Mouse (Mus musculus): ENCODE measurements around the gene Sh3bp4. TPM values are rescaled to one million over a fixed set of nuclear protein-coding genes. Genes with fewer than 3 reads are reported as not detected.

The Sh3bp4 gene
- polyA plus RNA-seq, 1 experiment from 2014 or later: 2.1 TPM

DNA sequence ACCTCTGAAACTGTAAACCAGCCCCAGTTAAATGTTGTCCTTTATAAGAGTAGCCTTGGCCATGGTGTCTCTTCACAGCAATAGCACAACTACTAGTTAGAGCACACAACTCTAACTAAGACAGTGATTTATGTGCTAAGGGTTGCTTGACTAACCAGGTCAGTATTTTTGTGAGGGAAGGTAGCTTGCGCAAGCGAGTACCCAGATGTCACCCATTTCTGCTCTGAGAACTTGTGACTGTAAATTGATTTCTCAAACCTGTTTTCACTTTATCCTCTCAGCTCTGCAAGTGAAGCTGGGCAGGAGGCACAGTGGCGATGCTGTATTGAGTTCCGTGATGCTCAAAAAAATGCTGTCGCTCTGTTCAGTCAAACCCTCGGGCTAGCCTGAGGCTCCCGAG, 117.2 kb downstream of the Sh3bp4 start:
- 92% methylated on average over 7 of the region's 7 CpGs for whole genome bisulfite sequencing (ENCODE audit: missing documents)
- Histone ChIP-seq H3K36me3 (ENCODE audit: inconsistent target) (no peaks in the 10 kb centered on the region), H3K79me2 (ENCODE audit: inconsistent target) (no peaks in the 10 kb centered on the region), H3K27ac (no peak overlapping the region), H3K4me3 (ENCODE audit: inconsistent target) (no peak overlapping the region)

DNA sequence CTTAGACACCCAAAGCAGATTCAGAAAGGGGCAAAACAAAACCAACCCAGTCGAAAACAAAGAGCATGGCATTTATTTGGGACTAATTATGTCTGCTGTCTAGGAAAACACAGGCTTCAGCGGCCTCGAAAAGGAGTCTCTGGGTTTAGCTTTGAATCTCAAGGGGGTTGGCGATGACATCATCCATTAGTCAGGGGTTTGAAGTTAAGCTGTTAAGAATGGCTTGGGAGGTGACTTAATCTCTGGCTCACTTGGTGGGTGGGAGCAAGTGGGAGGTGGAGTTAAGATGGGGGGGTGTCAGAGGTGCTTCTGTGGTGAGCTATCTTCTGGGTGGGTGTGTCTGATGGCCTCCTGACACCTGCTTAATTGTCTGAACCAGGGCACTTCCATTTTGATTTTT, 117.9 kb downstream of the Sh3bp4 start:
- WGBS (ENCODE audit: missing documents): 85% methylated on average over 4 of the region's 4 CpGs
- no peaks in the 10 kb centered on the region for H3K36me3 ChIP-seq (ENCODE audit: inconsistent target)

DNA sequence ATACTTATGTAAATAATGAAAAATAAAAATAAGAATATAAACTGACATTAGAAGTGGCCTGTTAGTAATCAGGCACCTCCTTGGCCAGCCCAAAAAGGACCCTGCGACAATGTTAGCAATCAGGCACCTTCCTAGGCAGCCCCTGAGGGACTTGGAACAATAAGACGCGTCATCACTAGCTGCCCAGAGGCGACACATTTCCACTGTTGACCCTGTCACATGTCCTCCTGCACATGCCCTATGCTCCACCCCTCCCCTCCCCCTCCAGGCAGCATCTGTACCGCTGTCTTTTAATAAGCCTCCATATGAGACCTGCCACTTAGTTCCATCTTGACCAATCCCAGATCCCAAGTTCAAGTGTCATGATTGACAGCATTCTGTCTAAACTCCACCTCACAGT, 119.0 kb downstream of the Sh3bp4 start:
- Histone ChIP-seq H3K4me3 (ENCODE audit: inconsistent target) (no peak overlapping the region), H3K36me3 (ENCODE audit: inconsistent target) (no peaks in the 10 kb centered on the region), H3K79me2 (ENCODE audit: inconsistent target) (no peaks in the 10 kb centered on the region), H3K27ac (no peak overlapping the region)
- WGBS (ENCODE audit: missing documents): 85% methylated on average over 5 of the region's 5 CpGs

More for the DNA sequence above, 117.9 kb downstream of the Sh3bp4 start:
- Histone ChIP-seq H3K27ac (no peak overlapping the region), H3K79me2 (ENCODE audit: inconsistent target) (no peaks in the 10 kb centered on the region), H3K4me3 (ENCODE audit: inconsistent target) (no peak overlapping the region)

DNA sequence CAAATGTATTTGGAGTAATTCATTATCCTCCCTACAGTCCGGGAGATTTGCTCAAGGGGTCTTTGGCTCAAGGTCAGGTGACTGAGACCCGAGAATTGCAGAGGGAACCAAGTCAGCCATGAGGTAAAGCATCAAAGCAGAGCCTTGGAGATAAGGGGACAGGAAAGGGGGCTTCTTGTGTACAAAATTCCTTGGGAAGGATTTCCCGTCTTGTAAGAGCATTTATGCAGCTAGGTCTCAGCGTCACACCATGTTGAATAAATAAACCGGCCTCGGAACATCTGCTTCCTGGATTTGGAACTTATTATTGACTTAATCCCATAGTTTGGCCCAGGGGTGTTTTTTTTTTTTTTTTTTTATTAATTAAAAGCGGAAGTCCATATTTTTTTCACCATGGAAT, 120.4 kb downstream of the Sh3bp4 start:
- no peak overlapping the region for H3K27ac ChIP-seq
- 73% methylated on average over 7 of the region's 7 CpGs for WGBS (ENCODE audit: missing documents)
- no peaks in the 10 kb centered on the region for H3K79me2 ChIP-seq (ENCODE audit: inconsistent target)
- no peak overlapping the region for H3K4me3 ChIP-seq (ENCODE audit: inconsistent target)
- H3K36me3 ChIP-seq (ENCODE audit: inconsistent target): no peaks in the 10 kb centered on the region

DNA sequence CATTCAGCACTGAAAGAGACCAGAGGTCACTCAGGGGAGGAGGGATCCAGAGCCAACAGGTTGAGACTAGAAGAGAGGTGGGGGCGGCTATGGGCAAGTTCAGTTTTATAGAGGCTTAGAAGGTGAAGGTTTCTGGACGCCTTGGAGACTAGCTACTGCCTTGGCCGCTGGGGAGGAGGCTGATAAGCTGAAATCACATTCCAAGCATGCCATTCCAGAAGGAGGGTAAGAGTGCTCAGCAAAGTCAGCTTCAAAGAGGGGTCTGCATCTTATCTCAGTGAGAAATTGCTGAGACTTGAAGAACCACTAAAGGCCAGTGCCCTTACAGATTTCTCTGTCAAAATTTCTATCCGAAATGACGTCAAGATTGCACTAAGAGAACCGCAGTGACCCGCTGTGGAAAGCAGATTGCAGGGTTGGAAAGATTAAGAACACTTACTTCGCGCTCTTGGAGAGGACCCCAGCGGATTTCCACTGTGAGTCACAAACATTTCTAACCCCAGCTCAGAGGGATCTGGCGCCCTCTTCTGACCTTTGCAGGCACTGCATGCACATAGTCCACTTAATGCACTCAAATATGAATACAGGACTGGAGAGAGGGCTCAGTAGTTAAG, 121.0 kb downstream of the Sh3bp4 start:
- Histone ChIP-seq H3K4me3 (ENCODE audit: inconsistent target) (no peak overlapping the region), H3K36me3 (ENCODE audit: inconsistent target) (no peaks in the 10 kb centered on the region), H3K27ac (no peak overlapping the region), H3K79me2 (ENCODE audit: inconsistent target) (no peaks in the 10 kb centered on the region)
- 29% methylated on average over 11 of the region's 11 CpGs for WGBS (ENCODE audit: missing documents)

DNA sequence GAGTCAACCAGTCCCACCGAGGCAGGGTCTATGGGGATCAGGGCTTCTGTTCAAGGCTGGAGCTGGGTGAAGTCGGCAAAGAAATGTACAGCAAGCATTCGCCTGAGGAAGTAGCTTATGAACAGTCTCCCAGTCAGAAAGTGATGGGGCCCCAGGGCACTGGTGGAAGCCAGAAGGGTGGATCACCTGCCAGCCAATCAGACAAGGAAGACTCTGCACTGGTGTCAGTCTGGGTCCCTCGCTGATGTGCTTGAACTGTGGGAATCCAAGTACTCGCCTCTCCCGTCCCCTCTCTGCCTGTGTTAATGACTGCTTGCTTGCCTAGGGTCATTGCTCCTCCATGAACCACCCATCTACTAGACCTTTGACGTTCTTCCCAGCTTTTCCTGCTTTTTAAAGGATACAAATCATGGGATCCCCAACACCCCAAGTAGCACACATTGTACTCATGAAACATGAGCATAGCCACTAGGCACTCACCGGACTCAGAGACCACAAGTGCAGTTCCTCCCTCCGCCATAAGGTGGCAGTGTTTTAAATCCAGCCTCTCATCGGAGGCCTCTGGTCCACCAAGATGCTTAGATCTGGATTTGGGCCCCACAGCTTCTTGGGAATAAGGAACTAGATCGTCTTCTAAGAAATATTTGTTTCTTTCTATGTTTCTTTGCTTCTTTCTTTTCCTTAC, 122.5 kb downstream of the Sh3bp4 start:
- WGBS (ENCODE audit: missing documents): 45% methylated on average over 11 of the region's 11 CpGs
- no peaks in the 10 kb centered on the region for H3K36me3 ChIP-seq (ENCODE audit: inconsistent target)
- H3K4me3 ChIP-seq (ENCODE audit: inconsistent target): no peak overlapping the region
- H3K79me2 ChIP-seq (ENCODE audit: inconsistent target): no peaks in the 10 kb centered on the region
- no peak overlapping the region for H3K27ac ChIP-seq

DNA sequence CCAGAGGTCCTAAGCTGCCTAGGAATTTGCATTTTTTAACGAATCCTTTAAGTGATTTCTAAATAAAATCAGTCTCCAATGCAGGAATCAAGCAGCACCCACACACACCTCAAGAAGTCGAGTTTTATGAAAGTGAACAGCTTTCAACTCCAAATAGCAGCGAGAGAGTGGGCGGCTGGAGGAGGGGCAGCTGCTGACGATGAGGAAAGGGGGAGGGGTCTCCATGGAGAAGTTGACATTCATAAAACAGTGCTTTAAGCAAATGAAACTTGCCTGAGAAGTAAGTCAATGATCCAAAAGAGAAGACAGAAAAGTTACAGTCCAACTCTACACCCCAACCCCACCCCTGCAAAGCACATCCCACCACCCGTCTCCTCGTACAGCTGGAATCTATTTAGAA, 123.4 kb downstream of the Sh3bp4 start:
- Histone ChIP-seq H3K27ac (no peak overlapping the region), H3K4me3 (ENCODE audit: inconsistent target) (no peak overlapping the region), H3K36me3 (ENCODE audit: inconsistent target) (no peaks in the 10 kb centered on the region), H3K79me2 (ENCODE audit: inconsistent target) (no peaks in the 10 kb centered on the region)
- 89% methylated on average over 7 of the region's 7 CpGs for WGBS (ENCODE audit: missing documents)

DNA sequence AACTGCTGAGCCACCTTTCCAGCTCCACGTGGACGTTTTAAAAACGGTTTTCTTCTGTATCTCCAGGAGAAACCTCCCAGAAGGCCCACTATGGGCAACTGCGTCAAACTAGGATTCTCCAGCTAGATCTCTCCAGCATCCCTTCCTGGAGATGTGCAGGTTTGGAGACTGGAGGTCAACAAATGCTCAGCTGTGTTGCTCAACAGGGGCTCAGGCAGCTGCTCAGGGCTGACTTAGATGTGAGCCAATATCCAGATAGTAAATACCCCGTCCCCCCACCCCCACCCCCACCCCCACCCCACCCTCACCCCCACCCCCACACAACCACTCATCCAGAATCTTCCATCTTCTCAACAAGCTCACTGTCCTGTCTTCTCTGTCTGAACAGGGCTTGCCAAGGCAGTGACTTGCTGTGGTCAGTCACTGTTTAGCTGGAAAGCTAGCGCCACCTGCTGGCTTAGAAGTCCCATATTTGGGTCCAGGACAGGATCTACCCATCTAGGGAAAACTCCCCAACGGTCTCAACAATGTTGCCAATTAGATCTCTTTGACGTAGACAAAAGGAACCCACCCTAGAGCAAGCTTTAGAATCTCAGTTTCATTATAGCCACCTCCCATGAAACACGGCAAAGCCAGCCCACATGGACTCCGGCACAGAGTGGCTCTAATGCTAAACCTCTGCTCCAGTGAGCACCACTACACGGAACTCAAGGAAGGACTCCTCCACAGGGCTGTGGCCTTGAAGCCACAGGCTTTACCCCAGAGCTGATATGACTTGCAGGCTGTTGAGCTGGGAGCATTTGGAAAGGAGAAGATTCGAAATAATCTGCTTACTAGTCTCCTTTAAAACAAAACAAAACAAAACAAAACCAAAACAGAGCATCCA, 125.9 kb downstream of the Sh3bp4 start:
- no peaks in the 10 kb centered on the region for H3K36me3 ChIP-seq (ENCODE audit: inconsistent target)
- WGBS (ENCODE audit: missing documents): 51% methylated on average over 12 of the region's 12 CpGs
- no peak overlapping the region for H3K4me3 ChIP-seq (ENCODE audit: inconsistent target)
- H3K79me2 ChIP-seq (ENCODE audit: inconsistent target): no peaks in the 10 kb centered on the region
- no peak overlapping the region for H3K27ac ChIP-seq
